Comparison of ENCODE assay signal across 22 mouse cellular contexts in genomic region chr2:130730746-130731145, GRCm38 (mm10). TPM values are rescaled to one million over a fixed set of nuclear protein-coding genes. Genes with fewer than 3 reads are reported as not detected.
DNase-seq lines count a peak whose midpoint lies in the region; ATAC-seq lines count a peak whose summit lies in the region.
"Had no signal": no experiment of that assay in that cellular context is flagged by ENCODE, and none has a peak within 500 bp of the region (broad histone marks: within the 10 kb centered on the region; RNA-seq: fewer than 3 reads in every experiment).

No protein-coding gene starts in this region.

- DNase-seq in layer of hippocampus, adult 9-11 months: peak; percentile 49
- DNase-seq in layer of hippocampus, adult 8-10 months (ENCODE audit: low spot score in 2 of 2): no peak
- peak; percentile 4 for DNase-seq in spleen, postnatal 36 days (ENCODE audit: low spot score in 2 of 2)
- DNase-seq in spleen, postnatal 14 days (ENCODE audit: low spot score in 2 of 2): no peak
- DNase-seq in lung, postnatal 4 days: peak; percentile 25 to 32
- DNase-seq in ovary, postnatal 14 days (ENCODE audit: low spot score): no peak
- no peak for DNase-seq in B cell, adult 2 months
- DNase-seq: adrenal gland, postnatal 14 days; cerebellum, adult 11 months; cerebellum, adult 9-11 months; gastrocnemius, postnatal 14 days; heart, postnatal 10 days; kidney, adult 9 months; kidney, postnatal 36 days; right cerebral cortex, postnatal 14 days; spleen, adult 18-20 months; thymus, postnatal 25 days had no signal

- peak; percentile 28; the same call in 1 of the 2 replicates for ATAC-seq in neutrophil, adult 5-6 weeks (ENCODE audit: extremely low read depth, insufficient number of reproducible peaks, low FRiP score, poor library complexity, severe bottlenecking)
- ATAC-seq: CD4-positive, CD25-positive, alpha-beta regulatory T cell, adult 4 months; forebrain, embryonic 16.5 days; hindbrain, postnatal 0 days; intestine, embryonic 16.5 days had no signal

RNA-seq across cellular contexts. Expression of gene Slc4a11, which starts 33.4 kb away (rescaled TPM):
- total RNA-seq in layer of hippocampus, adult 8-10 months (2022): 1 to 10 TPM; 1.2 to 2.0 (median 1.6) TPM
- total RNA-seq in neutrophil, adult 5-6 weeks (2017): 3.1 and 4.3 TPM in 2 replicates

Comparison
In these comparisons a context has a peak if more than half of its experiments do, and no peak if none do; other contexts are left out.
1. DNase-seq: peak in layer of hippocampus, adult 9-11 months (single experiment), spleen, postnatal 36 days (2 of 2) and lung, postnatal 4 days (2 of 2); none in layer of hippocampus, adult 8-10 months (0 of 2), spleen, postnatal 14 days (0 of 2), ovary, postnatal 14 days (single experiment) and B cell, adult 2 months (0 of 2).